Mouse (Mus musculus): ENCODE measurements around the gene Btbd9. TPM values are rescaled to one million over a fixed set of nuclear protein-coding genes. Genes with fewer than 3 reads are reported as not detected.
A peak's percentile ranks its signal among the peaks of the same experiment; 100 is the strongest.
"Not testable (repeated sequence)": the region's sequence is repeated elsewhere in the genome, so short reads cannot be mapped to it uniquely, and the experiment has no call there.

The Btbd9 gene
- polyA plus RNA-seq, 1 experiment, result 80.3 TPM

DNA sequence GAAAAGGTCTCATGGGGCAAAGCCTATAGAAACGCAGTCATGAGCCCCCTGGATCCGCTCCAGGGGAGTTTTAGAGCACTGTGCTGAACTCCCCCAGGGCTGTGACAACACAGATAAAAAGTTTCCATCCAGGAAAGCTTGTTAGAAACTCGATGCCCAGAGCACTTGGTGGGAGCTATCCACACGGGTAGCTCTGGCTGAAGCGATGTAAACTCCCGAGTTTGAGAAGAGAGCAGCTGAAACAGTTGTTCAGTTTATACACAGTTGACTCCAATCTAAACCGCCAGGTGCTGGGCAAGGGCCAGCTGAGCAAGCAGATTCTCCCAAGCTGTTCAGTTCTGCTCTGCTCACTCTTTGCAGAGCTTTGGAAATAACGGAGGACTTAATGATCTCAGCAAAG is 37.2 kb downstream of the Btbd9 start:
- TF ChIP-seq FLI1 (IDR thresholded peaks at IDR 0.05; ENCODE audit: low read length), result no peak
- H3K4me1 ChIP-seq, result peaks cover 64% of the 10 kb centered on the region
- H3K36me3 ChIP-seq (replicated peaks; ENCODE audit: low read length), result peaks cover 30% of the 10 kb centered on the region
- H3K4me3 ChIP-seq (replicated peaks), result no peak overlapping the region
- H3K27me3 ChIP-seq (replicated peaks), result no peaks in the 10 kb centered on the region
- H3K9me3 ChIP-seq, result no peaks in the 10 kb centered on the region

GRCm38 (mm10) chr17:30536651-30537050 is 39.6 kb downstream of the Btbd9 start:
- TF ChIP-seq FLI1 (IDR thresholded peaks at IDR 0.05; ENCODE audit: low read length), result no peak
- no peak for TF ChIP-seq GATA1 (IDR thresholded peaks at IDR 0.05; ENCODE audit: borderline replicate concordance, low read length)
- peaks cover 31% of the 10 kb centered on the region for H3K36me3 ChIP-seq (replicated peaks; ENCODE audit: low read length)

GRCm38 (mm10) chr17:30533098-30533497 is 43.2 kb downstream of the Btbd9 start:
- Histone ChIP-seq H3K4me1 (peaks cover 71% of the 10 kb centered on the region), H3K36me3 (replicated peaks; ENCODE audit: low read length) (peaks cover 39% of the 10 kb centered on the region), H3K9me3 (0 out of 2 replicates have a peak, but pooled peaks cover 5% of the 10 kb centered on the region), H3K27me3 (replicated peaks) (no peaks in the 10 kb centered on the region), H3K4me3 (replicated peaks) (peak overlapping the region; percentile 16)
- TF ChIP-seq FLI1 (IDR thresholded peaks at IDR 0.05; ENCODE audit: low read length), result no peak
- no peak for TF ChIP-seq GATA1 (IDR thresholded peaks at IDR 0.05; ENCODE audit: borderline replicate concordance, low read length)

More at GRCm38 (mm10) chr17:30536651-30537050, 39.6 kb downstream of the Btbd9 start:
- H3K27me3 ChIP-seq (replicated peaks), result no peaks in the 10 kb centered on the region
- H3K4me1 ChIP-seq, result peaks cover 64% of the 10 kb centered on the region
- no peak overlapping the region for H3K4me3 ChIP-seq (replicated peaks)
- H3K9me3 ChIP-seq, result 0 out of 2 replicates have a peak, but pooled peaks cover 5% of the 10 kb centered on the region

GRCm38 (mm10) chr17:30530542-30530940 is 45.7 kb downstream of the Btbd9 start:
- H3K4me1 ChIP-seq, result peaks cover 69% of the 10 kb centered on the region
- no peaks in the 10 kb centered on the region for H3K27me3 ChIP-seq (replicated peaks)
- 0 out of 2 replicates have a peak, but pooled peaks cover 5% of the 10 kb centered on the region for H3K9me3 ChIP-seq
- no peak overlapping the region for H3K4me3 ChIP-seq (replicated peaks)
- TF ChIP-seq FLI1 (IDR thresholded peaks at IDR 0.05; ENCODE audit: low read length), result no peak
- no peak for TF ChIP-seq GATA1 (IDR thresholded peaks at IDR 0.05; ENCODE audit: borderline replicate concordance, low read length)
- H3K36me3 ChIP-seq (replicated peaks; ENCODE audit: low read length), result peaks cover 51% of the 10 kb centered on the region

- H3K9me3 ChIP-seq, result 0 out of 2 replicates have a peak, but pooled peaks cover 5% of the 10 kb centered on the region
Observed at GRCm38 (mm10) chr17:30529632-30530541, 46.4 kb downstream of the Btbd9 start.

GRCm38 (mm10) chr17:30525405-30526295 is 50.6 kb downstream of the Btbd9 start:
- H3K9me3 ChIP-seq, result no peaks in the 10 kb centered on the region
- no peak overlapping the region for H3K4me3 ChIP-seq (replicated peaks)
- no peaks in the 10 kb centered on the region for H3K27me3 ChIP-seq (replicated peaks)
- peaks cover 77% of the 10 kb centered on the region for H3K4me1 ChIP-seq
- TF ChIP-seq GATA1 (IDR thresholded peaks at IDR 0.05; ENCODE audit: borderline replicate concordance, low read length) (no peak), FLI1 (IDR thresholded peaks at IDR 0.05; ENCODE audit: low read length) (no peak)
- H3K36me3 ChIP-seq (replicated peaks; ENCODE audit: low read length), result peaks cover 78% of the 10 kb centered on the region

More at GRCm38 (mm10) chr17:30529632-30530541, 46.4 kb downstream of the Btbd9 start:
- Histone ChIP-seq H3K4me1 (peaks cover 69% of the 10 kb centered on the region), H3K4me3 (replicated peaks) (no peak overlapping the region), H3K27me3 (replicated peaks) (no peaks in the 10 kb centered on the region), H3K36me3 (replicated peaks; ENCODE audit: low read length) (peaks cover 49% of the 10 kb centered on the region)
- no peak for TF ChIP-seq GATA1 (IDR thresholded peaks at IDR 0.05; ENCODE audit: borderline replicate concordance, low read length)
- no peak for TF ChIP-seq FLI1 (IDR thresholded peaks at IDR 0.05; ENCODE audit: low read length)

DNA sequence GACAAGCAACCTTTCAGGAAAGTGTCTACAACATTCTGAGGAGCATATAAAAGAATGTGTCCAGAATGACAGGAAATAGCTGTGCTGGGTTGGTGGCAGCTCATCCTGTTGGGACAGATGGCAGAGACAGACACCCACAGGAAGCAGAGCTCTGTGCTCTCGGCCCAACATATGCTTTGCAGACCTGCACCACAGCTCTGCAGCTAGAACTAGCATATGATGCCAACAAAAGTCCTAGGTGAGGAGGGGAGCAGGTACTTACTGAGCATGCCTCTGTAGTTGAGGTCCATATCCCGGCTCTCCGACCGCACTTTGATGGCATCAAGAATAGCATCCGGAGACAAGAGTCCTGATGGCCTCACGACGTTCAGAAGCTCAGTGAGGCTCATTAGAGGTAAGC is 51.8 kb downstream of the Btbd9 start:
- Histone ChIP-seq H3K4me1 (peaks cover 73% of the 10 kb centered on the region), H3K9me3 (peaks cover 6% of the 10 kb centered on the region; the same call in 1 of the 2 replicates), H3K4me3 (replicated peaks) (peak overlapping the region; percentile 70), H3K27me3 (replicated peaks) (no peaks in the 10 kb centered on the region), H3K36me3 (replicated peaks; ENCODE audit: low read length) (peaks cover 85% of the 10 kb centered on the region)
- TF ChIP-seq FLI1 (IDR thresholded peaks at IDR 0.05; ENCODE audit: low read length) (peak; percentile 85), GATA1 (IDR thresholded peaks at IDR 0.05; ENCODE audit: borderline replicate concordance, low read length) (peak; percentile 43; the same call in 1 of the 3 replicates)

DNA sequence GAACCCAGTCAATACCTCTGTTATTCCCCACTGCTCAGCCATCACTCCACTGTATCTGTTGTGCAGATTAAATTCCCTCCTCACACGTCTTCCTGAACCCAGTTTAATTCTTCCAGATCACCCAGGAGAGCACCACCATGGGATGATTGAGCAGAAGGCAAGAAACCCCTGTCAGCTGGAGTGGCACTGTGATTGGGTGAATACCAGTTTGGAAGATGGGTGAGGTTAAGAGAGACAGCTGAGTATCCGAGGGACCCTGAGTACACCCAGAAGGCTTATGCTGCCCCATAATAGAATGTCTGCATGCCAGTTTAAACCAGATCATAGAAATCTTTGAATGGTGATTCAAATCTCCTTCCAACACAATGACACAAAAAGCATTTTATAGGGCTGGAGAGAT is 52.5 kb downstream of the Btbd9 start:
- peaks cover 10% of the 10 kb centered on the region for H3K9me3 ChIP-seq
- no peak overlapping the region for H3K4me3 ChIP-seq (replicated peaks)
- peaks cover 82% of the 10 kb centered on the region for H3K36me3 ChIP-seq (replicated peaks; ENCODE audit: low read length)
- H3K4me1 ChIP-seq, result peaks cover 76% of the 10 kb centered on the region
- H3K27me3 ChIP-seq (replicated peaks), result no peaks in the 10 kb centered on the region
- TF ChIP-seq FLI1 (IDR thresholded peaks at IDR 0.05; ENCODE audit: low read length) (no peak), GATA1 (IDR thresholded peaks at IDR 0.05; ENCODE audit: borderline replicate concordance, low read length) (no peak)

GRCm38 (mm10) chr17:30522406-30523078 is 53.7 kb downstream of the Btbd9 start:
- H3K36me3 ChIP-seq (replicated peaks; ENCODE audit: low read length), result peaks cover 81% of the 10 kb centered on the region
- no peak for TF ChIP-seq FLI1 (IDR thresholded peaks at IDR 0.05; ENCODE audit: low read length)
- no peak for TF ChIP-seq GATA1 (IDR thresholded peaks at IDR 0.05; ENCODE audit: borderline replicate concordance, low read length)
- peaks cover 15% of the 10 kb centered on the region for H3K9me3 ChIP-seq
- H3K4me1 ChIP-seq, result peaks cover 79% of the 10 kb centered on the region
- H3K4me3 ChIP-seq (replicated peaks), result no peak overlapping the region
- H3K27me3 ChIP-seq (replicated peaks), result no peaks in the 10 kb centered on the region

GRCm38 (mm10) chr17:30519172-30519512 is 57.1 kb downstream of the Btbd9 start:
- H3K4me3 ChIP-seq (replicated peaks); H3K27me3 ChIP-seq (replicated peaks): not testable (repeated sequence)
- peaks cover 56% of the 10 kb centered on the region for H3K4me1 ChIP-seq
- peaks cover 83% of the 10 kb centered on the region for H3K36me3 ChIP-seq (replicated peaks; ENCODE audit: low read length)
- peaks cover 15% of the 10 kb centered on the region for H3K9me3 ChIP-seq

All from megakaryocyte, embryonic 14.5 days (primary cell).